Mouse (Mus musculus) liver, embryonic 14.5 days (tissue): ENCODE measurements at regions not wholly inside any gene's neighbourhood (a gene's known extent, or its start where the extent isn't known, plus 50 kb on each side); places are given as distances from the start of the nearest gene placed in this dataset.

Source experiments
- ATAC-seq: fragments of 200-750 bp; cut with Nextera tagmentation; 2 replicates; pipeline ENCODE4 v1.8.0; 2017; ENCODE audit warnings: moderate number of reproducible peaks, mild to moderate bottlenecking, moderate library complexity; ENCODE audit not compliant: insufficient read depth
- DNase-seq, 3 experiments: peaks; one replicate each; pipeline ENCODE4 v3.0.0-alpha.2; 2012 to 2013; ENCODE audit warnings: low read depth in 3 of 3, low spot score in 3 of 3
- H3K27ac ChIP-seq: fragments of 300-500 bp; sonication (generic); 2 replicates; pipeline ENCODE4 v1.5.1; 2014; ENCODE audit warnings: moderate library complexity, mild to moderate bottlenecking, control low read depth, inconsistent platforms
- H3K27me3 ChIP-seq: fragments of 300-500 bp; sonication (generic); 2 replicates; pipeline ENCODE4 v1.6.1; 2014; ENCODE audit warnings: mild to moderate bottlenecking, low read length, moderate library complexity; ENCODE audit not compliant: control insufficient read depth, insufficient read depth
- H3K36me3 ChIP-seq: fragments of 300-500 bp; sonication (generic); replicated peaks from 2 replicates; pipeline ENCODE4 v1.6.1; 2014; ENCODE audit warnings: low read depth; ENCODE audit not compliant: control insufficient read depth, insufficient read depth
- H3K4me1 ChIP-seq, 2 experiments: fragments of 200-500 bp in 1 of 2; fragments of 300-500 bp in 1 of 2; sonication (generic) in 1 of 2; replicated peaks; 2 replicates each; pipeline ENCODE4 v1.6.1; 2012 to 2014; ENCODE audit warnings: antibody characterized with exemption in 1 of 2, inconsistent platforms in 1 of 2, low read length in 1 of 2; ENCODE audit not compliant: control insufficient read depth in 2 of 2, insufficient read depth in 2 of 2
- H3K4me2 ChIP-seq: fragments of 300-500 bp; sonication (generic); 2 replicates; pipeline ENCODE4 v1.6.1; 2014; ENCODE audit warnings: low read depth, mild to moderate bottlenecking, control low read depth, moderate library complexity
- H3K4me3 ChIP-seq, 2 experiments: fragments of 200-500 bp in 1 of 2; fragments of 300-500 bp in 1 of 2; sonication (generic) in 1 of 2; 2 replicates each; pipeline ENCODE4 v1.5.1; 2012 to 2014; ENCODE audit warnings: low read depth in 2 of 2, low read length in 2 of 2, mild to moderate bottlenecking in 2 of 2, control low read depth in 1 of 2, inconsistent platforms in 1 of 2, moderate library complexity in 1 of 2; ENCODE audit not compliant: insufficient read depth in 1 of 2
- H3K9ac ChIP-seq: fragments of 300-500 bp; sonication (generic); replicated peaks from 2 replicates; pipeline ENCODE4 v1.6.1; 2014; ENCODE audit warnings: mild to moderate bottlenecking, control low read depth, moderate library complexity
- H3K9me3 ChIP-seq: fragments of 300-500 bp; sonication (generic); 2 replicates; pipeline ENCODE4 v1.6.1; 2016; ENCODE audit warnings: low read length, mixed read lengths; ENCODE audit not compliant: control insufficient read depth
- CTCF ChIP-seq: IDR thresholded peaks from 2 replicates; pipeline ENCODE4 v1.5.1; 2016; ENCODE audit warnings: antibody characterized with exemption, low read depth, control low read depth
- EP300 ChIP-seq: IDR thresholded peaks from 2 replicates; pipeline ENCODE4 v1.6.1; 2016; ENCODE audit warnings: antibody characterized with exemption, low read depth
- WGBS: fragments of 180-500 bp; shearing (Covaris S2); extraction: QIAGEN DNeasy Blood & Tissue Kit; methylation state at CpG from one replicate; pipeline ENCODE4 v1.1.7; 2014; ENCODE audit not compliant: insufficient replicate concordance; 5-methylcytosine and 5-hydroxymethylcytosine counted together

DNA sequence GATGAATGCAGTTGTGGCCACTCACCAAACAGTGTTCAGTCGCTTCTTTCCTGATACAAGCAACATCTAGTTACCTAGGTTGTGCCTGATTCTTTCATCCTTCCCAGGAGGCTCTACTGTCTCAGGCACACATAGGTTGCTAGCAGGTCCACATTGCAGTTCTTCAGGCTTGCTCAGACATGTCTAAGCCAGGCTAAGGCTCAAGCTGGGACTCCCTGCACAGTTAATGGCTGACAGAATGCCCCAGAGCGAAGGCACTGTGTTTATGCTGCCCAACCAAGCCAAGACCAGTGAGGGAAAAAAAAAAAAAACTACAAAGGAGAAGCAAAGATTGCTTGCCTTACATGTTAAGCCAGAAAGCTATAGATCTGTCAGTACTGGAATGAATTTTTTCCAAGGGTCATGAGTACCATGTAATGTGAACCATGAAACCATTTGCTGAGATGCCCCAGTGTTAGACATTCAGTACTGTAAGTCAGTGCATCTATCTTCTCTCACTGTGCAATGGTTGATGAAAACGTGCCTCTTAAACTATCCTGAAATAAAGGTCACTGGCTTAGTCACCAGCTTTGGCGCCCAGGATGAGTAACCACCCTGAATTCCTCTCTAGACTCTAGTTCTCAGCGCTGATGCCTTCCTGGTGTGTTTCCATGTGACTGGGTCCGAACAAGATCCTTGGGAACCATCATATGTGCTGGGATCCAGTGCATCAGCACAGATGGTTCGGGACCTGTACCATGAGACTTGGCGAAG lies 152.8 kb upstream of the Zfp703 start:
- TF ChIP-seq CTCF (no peak), EP300 (no peak)

DNA sequence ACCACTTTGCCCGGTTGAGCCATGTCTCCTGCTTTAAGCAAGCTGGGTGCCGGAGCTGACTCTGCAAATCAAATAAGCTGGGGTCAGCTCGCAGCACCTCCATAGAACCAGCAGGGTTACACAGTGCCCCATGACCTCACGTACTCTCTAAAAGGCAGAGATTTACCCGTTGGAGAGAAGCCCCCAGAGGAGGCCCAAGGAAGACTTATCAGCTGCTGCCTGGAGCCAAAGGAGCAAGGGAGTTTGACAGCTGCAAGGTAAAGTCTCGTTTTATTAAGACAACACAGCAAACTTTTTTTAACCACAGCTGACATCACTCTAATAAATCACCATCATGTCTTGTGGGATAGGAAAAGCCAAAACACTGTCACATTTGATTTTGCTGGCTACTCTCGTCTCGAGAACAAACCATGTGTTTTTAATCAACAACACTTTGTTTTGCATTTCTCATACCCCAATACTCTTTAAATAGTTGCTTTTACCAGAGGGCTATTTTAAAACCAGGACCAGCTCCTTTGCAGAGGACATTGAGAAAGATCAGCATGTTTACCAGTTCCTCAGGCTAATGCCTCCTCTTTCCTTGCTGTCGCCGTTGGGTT lies 148.7 kb upstream of the Zfp703 start:
- no peaks in the 10 kb centered on the region for H3K27me3 ChIP-seq
- DNase-seq (no peak), ATAC-seq (no peak)
- TF ChIP-seq CTCF = no peak
- no peaks in the 10 kb centered on the region for H3K36me3 ChIP-seq
- no peak overlapping the region for H3K9ac ChIP-seq
- H3K4me3 ChIP-seq = no peak overlapping the region
- H3K9me3 ChIP-seq = no peaks in the 10 kb centered on the region
- no peaks in the 10 kb centered on the region for H3K4me1 ChIP-seq
- no peak overlapping the region for H3K4me2 ChIP-seq
- no peak overlapping the region for H3K27ac ChIP-seq
- WGBS = 34% methylated on average over 10 of the region's 10 CpGs

More for the DNA sequence above, 152.8 kb upstream of the Zfp703 start:
- DNase-seq = no peak
- Histone ChIP-seq H3K9me3 (no peaks in the 10 kb centered on the region), H3K36me3 (no peaks in the 10 kb centered on the region), H3K4me2 (no peak overlapping the region), H3K4me3 (no peak overlapping the region), H3K9ac (no peak overlapping the region), H3K27ac (no peak overlapping the region), H3K4me1 (no peaks in the 10 kb centered on the region), H3K27me3 (no peaks in the 10 kb centered on the region)
- WGBS = 59% methylated on average over 8 of the region's 8 CpGs
- no peak for ATAC-seq

DNA sequence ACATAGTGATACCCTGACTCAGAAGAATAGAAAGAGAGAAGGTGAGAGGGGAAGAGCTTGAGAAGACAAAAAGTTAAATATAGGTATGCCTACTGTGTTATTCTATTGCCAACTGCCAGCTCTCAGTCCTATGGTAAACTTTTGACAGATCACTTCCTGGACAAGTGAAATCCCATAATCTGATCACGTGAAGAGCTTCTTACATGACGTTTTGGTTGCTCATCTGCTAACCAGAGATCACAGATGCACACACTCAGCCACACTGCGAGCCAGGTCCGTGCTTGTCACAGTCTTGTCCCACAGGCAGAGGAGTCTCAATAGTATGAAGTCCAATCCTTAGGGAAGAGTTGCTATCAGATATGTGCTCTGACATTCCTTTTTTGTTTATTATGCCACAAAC lies 147.8 kb upstream of the Zfp703 start:
- Histone ChIP-seq H3K9ac (no peak overlapping the region), H3K4me1 (no peaks in the 10 kb centered on the region), H3K4me3 (no peak overlapping the region), H3K36me3 (no peaks in the 10 kb centered on the region), H3K27me3 (no peaks in the 10 kb centered on the region), H3K27ac (no peak overlapping the region), H3K4me2 (no peak overlapping the region), H3K9me3 (no peaks in the 10 kb centered on the region)
- no peak for TF ChIP-seq EP300
- TF ChIP-seq CTCF = no peak
- DNase-seq = no peak
- WGBS = 42% methylated on average over 4 of the region's 4 CpGs
- no peak for ATAC-seq

DNA sequence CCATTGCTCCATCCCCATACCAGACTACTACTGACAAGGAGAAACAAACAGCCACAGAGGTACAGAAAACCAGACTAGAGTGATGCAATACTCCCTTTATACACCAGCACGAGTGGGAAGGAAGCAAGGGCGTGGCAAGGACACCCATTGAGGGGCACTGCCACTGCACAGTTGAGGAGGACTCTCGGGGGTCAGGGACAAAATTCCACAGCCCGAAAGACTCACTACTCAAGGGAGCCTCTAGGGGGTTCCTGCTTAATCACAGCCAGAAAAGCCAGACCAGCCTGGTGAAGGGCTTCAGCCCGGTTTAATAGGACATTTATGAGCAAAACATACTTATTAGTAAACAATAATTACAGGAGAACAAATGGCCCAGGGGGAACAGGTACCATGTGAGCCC lies 146.0 kb upstream of the Zfp703 start:
- Histone ChIP-seq H3K4me1 (0 out of 4 replicates have a peak, but pooled peaks cover 0 to 2% of the 10 kb centered on the region in 2 experiments), H3K27me3 (no peaks in the 10 kb centered on the region), H3K36me3 (no peaks in the 10 kb centered on the region), H3K4me2 (no peak overlapping the region), H3K27ac (no peak overlapping the region), H3K9me3 (no peaks in the 10 kb centered on the region), H3K9ac (no peak overlapping the region), H3K4me3 (no peak overlapping the region)
- no peak for DNase-seq
- no peak for ATAC-seq
- 19% methylated on average over 5 of the region's 5 CpGs for WGBS
- TF ChIP-seq EP300 (no peak), CTCF (0 out of 2 replicates have a peak, but pooled peaks have one; percentile 15)

DNA sequence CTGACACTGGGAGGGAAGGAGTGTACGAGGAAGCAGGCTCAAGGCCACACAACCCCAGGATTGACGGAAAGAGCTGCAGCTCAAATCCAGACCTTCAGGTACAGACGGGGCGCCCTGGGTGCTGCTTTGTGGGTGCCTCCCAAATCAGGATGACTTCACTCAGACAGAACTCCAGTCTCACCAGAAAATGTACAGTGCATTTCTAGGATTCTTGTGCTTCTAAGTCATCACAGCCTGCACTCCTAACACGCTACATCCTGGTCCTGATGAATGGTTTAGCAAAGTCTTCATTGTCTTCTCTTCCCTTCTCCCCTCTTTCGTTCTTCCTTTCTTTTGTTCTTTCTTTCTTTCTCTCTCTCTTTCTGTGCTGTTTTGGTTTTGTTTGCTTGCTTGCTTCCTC lies 145.3 kb upstream of the Zfp703 start:
- TF ChIP-seq CTCF (no peak), EP300 (no peak)
- no peak overlapping the region for H3K4me2 ChIP-seq
- no peaks in the 10 kb centered on the region for H3K36me3 ChIP-seq
- H3K27ac ChIP-seq = no peak overlapping the region
- no peaks in the 10 kb centered on the region for H3K27me3 ChIP-seq
- no peak for DNase-seq
- H3K4me3 ChIP-seq = no peak overlapping the region
- WGBS = 64% methylated on average over 6 of the region's 6 CpGs
- no peaks in the 10 kb centered on the region for H3K9me3 ChIP-seq
- no peak for ATAC-seq
- H3K4me1 ChIP-seq = 0 out of 4 replicates have a peak, but pooled peaks cover 0 to 2% of the 10 kb centered on the region in 2 experiments
- no peak overlapping the region for H3K9ac ChIP-seq
